Mouse (Mus musculus) Muller cell, postnatal 12 days (primary cell): Measurements from ENCODE around the gene Rps12-ps3.

ENCODE experiments used
- DNase-seq: peaks from one replicate; pipeline ENCODE4 v3.0.0-alpha.2; 2015; ENCODE audit errors: inconsistent ontology term

Rps12-ps3 gene

DNA sequence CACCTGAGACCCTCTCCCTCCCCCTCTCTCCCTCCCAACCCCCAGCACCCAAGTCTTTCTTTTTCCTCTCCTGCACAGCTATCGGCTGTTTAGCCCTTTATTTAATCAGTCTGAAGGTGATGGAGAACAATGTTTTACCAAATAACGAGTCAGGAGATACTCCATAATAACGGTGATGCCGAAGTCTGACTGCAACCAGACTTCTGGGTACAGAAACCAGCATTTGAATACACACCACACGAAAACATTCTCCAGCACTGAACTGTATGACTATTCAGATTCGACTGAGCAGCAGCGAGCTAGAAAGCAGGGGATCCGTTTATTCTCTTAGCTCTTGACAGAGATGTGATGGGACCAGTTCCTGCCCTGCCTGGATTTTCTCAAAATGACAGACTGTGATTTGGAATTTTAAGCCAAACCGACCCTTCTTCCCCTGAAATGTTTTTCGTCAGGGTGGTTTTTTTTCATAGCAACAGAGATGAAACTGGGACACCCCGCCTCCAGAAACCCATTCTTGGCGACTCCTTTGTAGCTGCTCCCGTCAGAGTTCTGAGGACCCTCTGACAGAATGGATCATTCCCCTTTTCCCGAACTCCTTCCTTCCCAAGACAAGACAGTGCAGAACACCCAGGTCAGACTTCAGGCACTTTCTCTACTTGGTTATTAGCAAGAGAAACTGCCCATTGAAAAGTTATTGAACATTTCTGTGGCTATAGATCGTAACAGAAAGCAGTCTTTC lies 29.2 kb downstream of the Rps12-ps3 start:
- DNase-seq = no peak

DNA sequence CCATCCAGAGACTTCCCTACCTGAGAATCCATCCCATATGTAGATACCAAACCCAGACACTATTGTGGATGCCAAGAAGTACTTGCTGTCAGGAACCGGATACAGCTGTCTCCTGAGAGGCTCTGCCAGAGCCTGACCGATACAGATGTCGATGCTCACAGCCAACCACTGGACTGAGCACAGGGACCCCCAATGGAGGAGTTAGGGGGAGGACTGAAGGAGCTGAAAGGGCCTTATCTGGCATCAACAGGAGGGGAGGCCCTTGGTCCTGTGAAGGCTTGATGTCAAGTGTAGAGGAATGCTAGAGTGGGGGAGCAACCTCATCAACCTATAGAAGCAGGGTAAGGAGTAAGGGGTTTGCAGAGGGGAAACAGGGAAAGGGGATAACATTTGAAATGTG lies 30.7 kb downstream of the Rps12-ps3 start:
- no peak for DNase-seq

DNA sequence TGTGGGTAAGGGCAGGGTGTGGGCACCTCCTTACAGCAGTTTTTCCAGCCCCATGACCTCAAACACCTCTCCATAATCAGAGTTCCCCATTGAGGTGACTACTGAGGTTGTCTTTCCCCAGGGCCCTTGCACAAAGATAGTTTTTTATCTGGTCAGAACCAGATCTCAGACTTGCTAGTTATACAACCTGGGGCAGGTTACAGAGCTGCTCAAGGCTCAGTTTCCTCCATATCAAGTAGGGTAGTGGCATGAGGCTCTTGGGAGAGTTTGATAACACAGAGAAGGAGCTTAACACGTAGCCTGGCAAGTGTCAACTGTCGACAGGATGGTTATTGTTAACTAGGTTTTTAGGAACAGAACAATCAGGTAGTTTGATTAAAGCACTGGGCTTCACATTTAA lies 32.8 kb downstream of the Rps12-ps3 start:
- DNase-seq = no peak

DNA sequence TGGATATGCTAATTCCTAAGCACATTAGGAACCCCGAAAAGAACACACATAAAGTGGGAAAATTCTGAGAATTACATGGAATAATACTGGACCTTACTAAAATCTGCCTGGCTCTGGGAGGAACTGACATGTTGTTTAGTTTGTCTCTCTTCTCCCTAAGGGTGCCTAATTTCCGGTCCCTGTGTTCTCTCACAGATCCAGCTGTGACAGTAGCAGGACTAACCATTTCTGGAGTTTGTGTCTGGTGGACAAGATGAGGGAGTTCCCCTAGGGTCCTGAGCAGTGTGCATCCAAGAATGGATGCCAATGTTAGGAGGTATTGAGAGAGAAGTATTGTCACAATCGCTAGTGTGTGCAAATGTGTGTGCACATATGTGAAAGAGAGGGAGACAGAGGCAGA lies 34.3 kb downstream of the Rps12-ps3 start:
- no peak for DNase-seq

DNA sequence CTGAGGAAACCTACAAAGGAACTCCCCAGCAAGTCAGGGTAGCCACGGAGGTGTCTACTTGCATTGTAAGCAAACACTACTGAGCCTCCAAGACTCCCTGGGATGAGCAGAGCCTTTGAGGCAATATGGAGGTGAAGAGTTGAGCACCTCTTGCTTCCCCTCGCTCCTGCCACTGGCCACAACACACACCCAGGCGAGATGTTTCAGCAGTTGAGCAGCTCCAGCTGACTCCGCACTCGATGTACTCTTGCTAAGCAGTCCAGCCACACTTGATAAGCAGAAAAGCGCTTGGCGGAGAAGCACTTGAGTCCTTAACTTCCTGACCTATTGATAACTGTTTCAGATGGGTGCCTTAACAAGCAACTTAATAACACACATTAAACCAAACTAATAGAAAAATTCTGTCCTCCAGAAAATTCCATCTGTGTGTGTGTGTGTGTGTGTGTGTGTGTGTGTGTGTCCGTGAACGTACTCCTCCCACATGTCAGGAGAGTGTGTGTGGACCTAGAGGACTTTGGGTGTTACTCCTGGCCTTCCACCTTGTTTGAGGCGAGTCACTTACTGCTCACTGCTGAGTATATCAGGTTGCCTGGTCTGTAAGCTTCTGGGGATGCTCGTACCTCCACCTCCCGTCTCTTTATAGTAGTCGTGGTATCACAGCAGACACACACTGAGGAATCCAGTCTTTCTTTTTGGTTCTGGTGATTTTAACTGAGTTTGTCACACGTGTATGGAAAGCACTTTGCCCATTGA lies 34.9 kb downstream of the Rps12-ps3 start:
- no peak for DNase-seq

DNA sequence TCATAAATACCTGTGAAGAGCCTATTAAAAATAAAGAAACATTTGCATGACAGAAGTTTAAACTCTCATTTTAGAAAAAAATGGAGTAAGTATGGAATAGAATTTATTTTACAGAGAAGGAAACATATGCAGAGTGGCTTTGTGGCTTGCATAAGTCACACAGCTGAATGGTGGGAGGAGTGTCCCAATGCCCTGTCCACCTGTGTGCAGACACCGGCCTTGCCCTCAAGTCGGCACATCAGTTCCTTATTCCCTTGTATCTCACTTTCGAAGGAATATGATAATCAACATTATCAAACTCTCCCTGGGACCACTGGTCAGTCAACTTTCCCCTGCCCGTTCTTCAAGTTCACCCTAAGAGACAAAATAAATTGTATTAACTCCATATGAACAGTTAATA lies 35.8 kb downstream of the Rps12-ps3 start:
- DNase-seq = no peak

DNA sequence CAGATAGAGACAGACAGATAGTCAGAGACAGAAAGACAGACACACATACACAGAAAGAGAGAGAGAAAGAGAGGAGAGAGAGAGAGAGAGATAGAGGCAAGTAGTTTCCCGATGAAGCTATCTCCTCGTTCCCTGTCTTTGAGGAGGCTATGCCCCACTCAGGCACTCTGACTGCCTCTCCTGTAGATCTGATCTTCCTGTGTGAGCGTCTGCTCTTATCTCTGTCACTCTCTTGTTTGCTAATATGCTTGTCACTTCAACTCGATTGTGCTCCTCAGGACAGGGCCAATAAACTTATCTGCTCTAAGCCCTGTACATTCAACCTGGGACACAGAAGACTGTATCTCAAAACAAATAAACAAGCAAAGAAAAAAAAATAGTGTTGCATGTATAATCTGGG lies 37.1 kb downstream of the Rps12-ps3 start:
- no peak for DNase-seq

DNA sequence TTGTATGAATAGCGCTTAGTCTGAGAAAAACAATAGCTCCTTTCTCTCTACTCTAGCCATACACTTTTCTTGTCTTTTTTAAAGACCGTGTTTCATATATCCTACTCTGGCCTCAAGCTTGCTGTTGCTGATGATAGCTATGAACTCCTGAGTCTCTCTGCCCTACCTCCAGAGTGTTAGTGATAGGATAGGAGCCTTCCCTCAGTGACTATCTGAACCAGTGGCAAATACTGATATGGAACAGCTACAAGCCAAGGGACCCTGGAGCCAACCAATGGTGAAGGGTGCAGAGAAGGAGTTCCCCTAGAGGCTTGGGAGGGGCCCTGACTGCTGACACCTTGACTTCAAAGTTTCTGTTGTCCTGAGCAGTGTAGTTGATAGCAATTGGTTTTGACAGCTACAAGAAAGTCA lies 38.4 kb downstream of the Rps12-ps3 start:
- no peak for DNase-seq

DNA sequence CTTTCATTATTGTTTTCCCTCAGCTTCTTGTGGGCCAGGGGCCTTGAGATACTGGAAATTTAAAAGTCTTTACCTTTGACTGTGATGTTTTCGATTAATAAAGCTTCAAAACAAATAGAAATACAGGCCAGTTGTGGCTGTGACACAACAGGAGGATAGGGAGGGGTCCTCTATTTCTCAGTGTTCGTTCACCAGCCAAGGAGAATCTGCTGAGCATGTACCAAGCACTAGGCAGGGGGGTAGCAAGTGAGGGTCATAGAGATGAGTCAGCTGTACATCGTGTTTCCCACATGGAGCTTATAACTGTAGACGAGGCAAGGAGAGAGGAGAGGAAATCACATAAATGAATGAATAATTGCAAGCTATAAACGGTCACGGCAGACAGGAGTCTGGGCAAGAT lies 40.6 kb downstream of the Rps12-ps3 start:
- no peak for DNase-seq

DNA sequence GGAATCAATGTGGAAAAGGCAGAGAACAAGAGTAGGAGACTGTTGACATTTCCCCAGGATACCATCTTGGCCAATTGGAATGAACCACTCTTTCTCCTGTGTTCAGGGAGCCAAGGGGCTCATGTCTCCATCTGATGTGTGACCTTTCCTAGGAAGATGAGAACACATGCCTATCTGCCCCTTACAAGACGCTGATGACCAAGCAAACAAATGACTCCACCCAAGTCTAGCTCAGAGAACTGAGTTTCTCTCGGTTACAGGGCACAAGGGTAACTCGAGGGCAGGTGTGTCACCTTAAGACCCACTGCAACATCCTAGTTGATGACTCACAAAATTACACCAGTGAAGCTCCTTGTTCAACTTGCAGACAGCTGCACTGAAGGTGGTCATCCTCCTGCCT lies 41.6 kb downstream of the Rps12-ps3 start:
- DNase-seq = no peak

DNA sequence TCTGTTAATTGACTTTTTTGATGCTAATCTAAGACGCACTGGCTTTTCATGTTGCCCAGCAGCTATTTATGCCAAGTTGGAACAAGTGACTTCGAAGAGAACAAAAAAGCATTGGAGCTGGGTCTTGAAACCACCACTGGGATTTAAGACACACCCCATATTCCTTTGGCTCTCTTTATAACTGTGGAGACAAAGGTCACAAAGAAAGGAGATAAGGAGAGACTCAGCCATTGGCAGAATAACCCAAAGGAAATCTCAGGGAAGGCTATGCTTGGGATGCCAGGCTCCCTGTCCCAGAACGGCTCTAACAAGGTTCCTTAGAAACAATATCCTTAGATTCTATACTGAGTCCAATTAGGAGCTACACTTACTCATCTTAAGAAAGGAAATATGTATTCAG lies 44.6 kb downstream of the Rps12-ps3 start:
- no peak for DNase-seq

DNA sequence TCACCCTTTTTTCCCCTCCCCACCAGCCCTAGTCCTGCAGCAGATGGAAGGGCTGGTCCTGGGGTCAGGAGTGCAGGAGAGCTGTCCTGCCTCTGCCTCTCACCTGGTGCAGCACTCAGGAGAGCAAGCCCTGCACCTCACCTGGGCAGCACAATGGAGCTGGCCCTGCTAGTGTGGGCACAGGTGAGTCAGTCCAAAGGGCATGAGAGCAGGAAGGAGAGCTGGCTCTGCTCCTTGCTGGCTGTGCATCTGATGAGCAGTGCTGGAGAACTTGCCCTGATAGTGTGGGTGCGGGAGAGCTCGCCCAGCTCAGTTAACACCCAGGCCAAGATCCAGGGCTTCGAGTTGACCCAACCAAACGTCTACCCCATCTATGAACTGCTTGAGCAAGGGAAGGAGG lies 45.8 kb downstream of the Rps12-ps3 start:
- no peak for DNase-seq

DNA sequence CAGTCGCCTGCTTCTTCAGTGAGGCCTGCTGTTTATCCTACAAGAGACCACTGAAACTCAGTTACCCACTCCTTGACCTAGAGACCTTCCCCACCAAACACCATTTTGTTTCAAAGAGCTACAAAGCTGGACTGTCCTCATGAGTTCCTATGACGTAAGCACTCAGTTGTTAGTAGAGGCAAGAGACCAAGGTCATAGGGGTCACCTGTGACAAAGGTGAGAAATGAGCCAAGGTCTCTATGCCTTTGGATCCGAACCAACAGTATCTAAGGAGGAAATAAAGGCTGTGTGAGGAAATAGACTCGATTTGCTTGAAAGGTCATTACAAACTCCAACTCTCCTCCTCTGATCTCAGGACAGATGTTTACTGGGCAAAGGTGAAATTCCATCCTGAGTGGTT lies 48.9 kb downstream of the Rps12-ps3 start:
- DNase-seq = no peak
